Mouse (Mus musculus) midbrain, embryonic 13.5 days (tissue): ENCODE measurements around the gene Dnaaf1. TPM values are rescaled to one million over a fixed set of nuclear protein-coding genes. Genes with fewer than 3 reads are reported as not detected.

ENCODE experiments used
- ATAC-seq: fragments of 200-750 bp; cut with Nextera tagmentation; 2 replicates; pipeline ENCODE4 v1.8.0; 2017; ENCODE audit warnings: mild to moderate bottlenecking, moderate TSS enrichment, moderate library complexity
- H3K27ac ChIP-seq: fragments of 300-500 bp; sonication (generic); 2 replicates; pipeline ENCODE4 v1.5.1; 2015; ENCODE audit warnings: inconsistent platforms, mild to moderate bottlenecking, moderate library complexity
- H3K27me3 ChIP-seq: fragments of 300-500 bp; sonication (generic); 2 replicates; pipeline ENCODE4 v1.6.1; 2015; ENCODE audit warnings: mild to moderate bottlenecking, inconsistent platforms
- H3K36me3 ChIP-seq: fragments of 300-500 bp; sonication (generic); 2 replicates; pipeline ENCODE4 v1.6.1; 2015; ENCODE audit warnings: mild to moderate bottlenecking, inconsistent platforms
- H3K4me1 ChIP-seq: fragments of 300-500 bp; sonication (generic); replicated peaks from 2 replicates; pipeline ENCODE4 v1.6.1; 2015; ENCODE audit warnings: inconsistent platforms
- H3K4me2 ChIP-seq: fragments of 300-500 bp; sonication (generic); replicated peaks from 2 replicates; pipeline ENCODE4 v1.6.1; 2015; ENCODE audit warnings: moderate library complexity, mild to moderate bottlenecking, inconsistent platforms
- H3K4me3 ChIP-seq: fragments of 300-500 bp; sonication (generic); replicated peaks from 2 replicates; pipeline ENCODE4 v1.5.1; 2015; ENCODE audit warnings: mild to moderate bottlenecking, inconsistent platforms
- H3K9ac ChIP-seq: fragments of 300-500 bp; sonication (generic); replicated peaks from 2 replicates; pipeline ENCODE4 v1.6.1; 2015; ENCODE audit warnings: mild to moderate bottlenecking, inconsistent platforms
- H3K9me3 ChIP-seq: fragments of 300-500 bp; sonication (generic); 2 replicates; pipeline ENCODE4 v1.6.1; 2016; ENCODE audit warnings: mild to moderate bottlenecking, inconsistent platforms
- WGBS: fragments of 180-500 bp; shearing (Covaris S2); methylation state at CpG from one replicate; pipeline ENCODE4 v1.1.7; 2015; 5-methylcytosine and 5-hydroxymethylcytosine counted together
- polyA plus RNA-seq: library from polyadenylated mRNA; unstranded; fragments of >200 nt; fragmentation: Nextera tagmentation; extraction: Ambion mirVana; gene quantifications from 2 replicates; pipeline ENCODE4 v1.2.1, GENCODE M21; 2015

Dnaaf1 gene
- polyA plus RNA-seq: 0.12 and 0.15 TPM in 2 replicates

GRCm38 (mm10) chr8:119574437-119575365 lies at the start of gene Dnaaf1, which contains the start of gene Hsdl1:
Gene Dnaaf1 (plus strand): TSS chr8:119575235.
Gene Hsdl1 (minus strand): TSS chr8:119575183.
- no peaks in the 10 kb centered on the region for H3K9me3 ChIP-seq
- WGBS: under 1% methylated on average over 93 of the region's 97 CpGs
- ATAC-seq: peak; percentile 94
- peak within 1 kb of the TSS; percentile 79 for H3K27ac ChIP-seq
- H3K4me3 ChIP-seq: peak within 1 kb of the TSS; percentile 91
- H3K27me3 ChIP-seq: peaks cover 28% of the 10 kb centered on the region
- no peaks in the 10 kb centered on the region for H3K36me3 ChIP-seq
- H3K9ac ChIP-seq: peak within 1 kb of the TSS; percentile 89
- H3K4me2 ChIP-seq: peak within 1 kb of the TSS; percentile 87
- H3K4me1 ChIP-seq: peaks cover 36% of the 10 kb centered on the region

DNA sequence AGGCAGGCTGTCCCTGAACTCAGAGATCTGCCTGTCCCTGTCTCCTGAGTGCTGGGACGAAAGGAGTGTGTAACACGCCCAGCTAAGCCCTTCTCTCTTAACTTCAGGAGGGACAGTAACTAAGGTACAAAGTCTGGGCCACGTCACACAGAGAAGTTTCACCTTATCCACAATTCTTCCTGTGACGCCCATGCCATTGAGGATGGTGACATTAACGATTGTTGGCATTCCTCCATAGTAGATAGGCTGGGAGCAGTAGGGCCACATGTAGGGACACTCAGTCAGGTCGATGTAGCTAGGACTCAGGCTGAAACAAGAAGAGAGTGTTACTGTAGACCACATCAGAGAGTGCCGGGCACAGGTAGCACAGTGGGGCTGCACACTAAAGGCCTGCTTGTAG lies 46.3 kb upstream of the Dnaaf1 start:
- WGBS: 95% methylated on average over 7 of the region's 7 CpGs
- no peak overlapping the region for H3K4me2 ChIP-seq
- H3K4me3 ChIP-seq: no peak overlapping the region
- no peaks in the 10 kb centered on the region for H3K9me3 ChIP-seq
- H3K36me3 ChIP-seq: peaks cover 92% of the 10 kb centered on the region
- no peaks in the 10 kb centered on the region for H3K4me1 ChIP-seq
- H3K27me3 ChIP-seq: no peaks in the 10 kb centered on the region
- no peak overlapping the region for H3K9ac ChIP-seq
- no peak overlapping the region for H3K27ac ChIP-seq
- ATAC-seq: no peak

DNA sequence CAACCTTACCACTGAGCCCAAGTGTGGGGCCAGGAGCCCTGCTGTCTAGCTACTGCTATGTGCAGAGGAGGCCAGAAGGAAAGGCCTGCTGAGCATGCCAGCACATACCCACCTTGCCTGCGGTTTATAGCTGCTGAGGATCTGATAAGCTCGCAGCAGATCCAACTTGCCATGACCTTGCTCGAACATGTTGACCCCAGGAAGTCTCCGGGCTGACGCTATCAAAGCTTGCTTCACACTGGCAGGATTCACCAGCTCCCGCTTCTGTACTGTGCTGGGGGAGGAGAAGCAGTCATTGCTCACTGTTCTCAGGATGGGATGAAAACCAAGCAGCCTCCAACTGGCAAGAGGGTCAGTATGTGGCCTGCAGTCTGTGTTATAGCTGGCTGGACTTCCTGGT lies 44.1 kb upstream of the Dnaaf1 start:
- no peak overlapping the region for H3K9ac ChIP-seq
- H3K27ac ChIP-seq: no peak overlapping the region
- no peaks in the 10 kb centered on the region for H3K9me3 ChIP-seq
- no peak for ATAC-seq
- H3K4me2 ChIP-seq: no peak overlapping the region
- peaks cover 90% of the 10 kb centered on the region for H3K36me3 ChIP-seq
- no peaks in the 10 kb centered on the region for H3K27me3 ChIP-seq
- 95% methylated on average over 6 of the region's 6 CpGs for WGBS
- H3K4me1 ChIP-seq: peaks cover 7% of the 10 kb centered on the region
- H3K4me3 ChIP-seq: no peak overlapping the region

DNA sequence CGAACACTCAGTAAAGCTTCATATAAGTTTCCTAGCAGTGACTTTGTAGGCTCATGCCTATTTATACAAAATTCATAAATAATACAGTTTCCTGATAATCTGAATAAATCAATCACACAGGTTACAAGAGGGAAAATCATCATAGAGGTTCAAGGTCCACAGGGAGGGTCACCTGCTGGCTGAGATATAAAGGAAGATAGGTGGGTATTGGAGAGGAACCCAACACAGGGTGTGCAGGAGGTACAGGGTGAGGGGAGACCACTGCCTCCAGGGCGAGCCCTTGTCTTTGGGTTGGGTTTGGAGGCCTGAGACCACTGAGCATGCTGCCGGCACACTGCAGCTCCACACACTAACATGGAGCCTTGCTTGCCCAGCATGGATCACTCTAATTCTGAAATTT lies 43.6 kb upstream of the Dnaaf1 start:
- 95% methylated on average over 3 of the region's 3 CpGs for WGBS

GRCm38 (mm10) chr8:119531973-119532372 lies 43.1 kb upstream of the Dnaaf1 start:
- no peak for ATAC-seq
- H3K9ac ChIP-seq: no peak overlapping the region
- no peaks in the 10 kb centered on the region for H3K9me3 ChIP-seq
- no peak overlapping the region for H3K4me3 ChIP-seq
- 91% methylated on average over 9 of the region's 9 CpGs for WGBS
- no peak overlapping the region for H3K27ac ChIP-seq
- no peaks in the 10 kb centered on the region for H3K27me3 ChIP-seq
- H3K36me3 ChIP-seq: peaks cover 94% of the 10 kb centered on the region
- peaks cover 7% of the 10 kb centered on the region for H3K4me1 ChIP-seq
- H3K4me2 ChIP-seq: no peak overlapping the region

More for the DNA sequence above, 43.6 kb upstream of the Dnaaf1 start:
- ATAC-seq: no peak
- no peak overlapping the region for H3K4me2 ChIP-seq
- no peaks in the 10 kb centered on the region for H3K9me3 ChIP-seq
- peaks cover 7% of the 10 kb centered on the region for H3K4me1 ChIP-seq
- H3K36me3 ChIP-seq: peaks cover 94% of the 10 kb centered on the region
- H3K9ac ChIP-seq: no peak overlapping the region
- no peak overlapping the region for H3K4me3 ChIP-seq
- no peaks in the 10 kb centered on the region for H3K27me3 ChIP-seq
- H3K27ac ChIP-seq: no peak overlapping the region

DNA sequence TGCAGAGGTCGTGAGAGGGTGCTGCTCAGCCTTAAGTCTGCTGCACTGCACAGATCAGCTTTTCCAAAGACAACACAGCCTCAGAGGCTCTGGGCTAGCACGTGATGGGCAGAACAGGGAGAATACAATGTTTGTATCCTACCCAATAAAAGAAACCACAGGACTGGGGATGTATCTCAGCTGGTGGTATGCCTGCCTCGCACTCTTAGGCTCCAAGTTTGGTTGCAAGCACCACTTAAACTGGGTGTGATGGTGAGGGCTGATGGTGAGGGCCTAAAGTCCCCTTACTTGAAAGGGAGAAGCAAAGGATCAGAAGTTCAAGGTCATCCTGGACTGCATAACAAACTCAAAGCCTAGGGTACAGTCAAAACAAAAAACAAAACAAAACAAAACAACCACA lies 30.4 kb upstream of the Dnaaf1 start:
- 91% methylated on average over 3 of the region's 3 CpGs for WGBS
- Histone ChIP-seq H3K4me1 (no peaks in the 10 kb centered on the region), H3K9ac (no peak overlapping the region), H3K4me3 (no peak overlapping the region), H3K4me2 (no peak overlapping the region), H3K27ac (no peak overlapping the region), H3K27me3 (no peaks in the 10 kb centered on the region), H3K9me3 (no peaks in the 10 kb centered on the region), H3K36me3 (peaks cover 77% of the 10 kb centered on the region)
- no peak for ATAC-seq

DNA sequence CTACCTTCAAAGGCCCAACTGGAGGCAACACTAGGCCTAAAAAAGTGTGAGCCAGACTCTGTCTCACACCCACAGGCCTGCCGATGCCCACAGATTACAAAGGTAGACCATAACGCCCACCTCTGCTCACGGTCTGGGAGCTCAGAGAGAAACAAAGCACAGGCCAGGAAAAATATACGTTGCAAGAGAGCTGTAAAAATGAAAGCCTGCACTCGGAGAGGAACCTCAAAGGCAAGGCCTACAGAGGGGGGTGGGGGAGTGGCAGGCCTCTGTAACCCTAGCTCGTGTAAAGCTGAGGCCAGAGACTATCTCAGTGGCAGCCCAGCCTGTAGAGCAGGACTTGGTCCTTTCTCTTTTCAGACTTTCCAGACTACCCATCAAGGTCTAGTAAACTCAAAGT lies 29.9 kb upstream of the Dnaaf1 start:
- no peak overlapping the region for H3K4me3 ChIP-seq
- ATAC-seq: no peak
- H3K4me1 ChIP-seq: no peaks in the 10 kb centered on the region
- no peaks in the 10 kb centered on the region for H3K9me3 ChIP-seq
- H3K9ac ChIP-seq: no peak overlapping the region
- 81% methylated on average over 6 of the region's 6 CpGs for WGBS
- H3K4me2 ChIP-seq: no peak overlapping the region
- peaks cover 71% of the 10 kb centered on the region for H3K36me3 ChIP-seq
- no peaks in the 10 kb centered on the region for H3K27me3 ChIP-seq
- no peak overlapping the region for H3K27ac ChIP-seq

DNA sequence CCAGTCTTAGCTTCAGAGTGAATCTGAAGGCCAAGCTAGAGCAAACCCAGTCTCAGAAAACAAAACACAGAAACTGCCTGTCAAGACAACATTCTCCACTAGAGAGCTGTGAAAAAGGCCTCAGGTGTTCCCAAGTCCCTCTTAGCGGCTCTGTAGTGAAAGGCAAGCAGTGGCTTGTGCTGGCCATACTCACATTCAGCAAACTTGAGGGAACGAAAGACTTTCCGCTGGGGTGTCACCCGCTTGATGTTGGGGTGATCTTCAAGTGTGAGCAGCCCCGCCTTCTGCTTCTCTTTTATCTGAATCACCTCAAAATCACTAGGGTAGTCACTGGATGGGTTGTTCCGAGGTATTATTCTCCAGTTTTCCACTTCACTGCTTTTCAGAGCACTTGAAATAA lies 29.2 kb upstream of the Dnaaf1 start:
- no peaks in the 10 kb centered on the region for H3K9me3 ChIP-seq
- no peak overlapping the region for H3K4me2 ChIP-seq
- H3K9ac ChIP-seq: no peak overlapping the region
- no peak for ATAC-seq
- H3K36me3 ChIP-seq: peaks cover 65% of the 10 kb centered on the region
- no peak overlapping the region for H3K27ac ChIP-seq
- no peak overlapping the region for H3K4me3 ChIP-seq
- 87% methylated on average over 6 of the region's 6 CpGs for WGBS
- no peaks in the 10 kb centered on the region for H3K4me1 ChIP-seq
- H3K27me3 ChIP-seq: no peaks in the 10 kb centered on the region

GRCm38 (mm10) chr8:119547019-119547691 lies 27.9 kb upstream of the Dnaaf1 start:
- no peaks in the 10 kb centered on the region for H3K4me1 ChIP-seq
- no peaks in the 10 kb centered on the region for H3K27me3 ChIP-seq
- no peak for ATAC-seq
- H3K4me3 ChIP-seq: no peak overlapping the region
- no peak overlapping the region for H3K4me2 ChIP-seq
- no peak overlapping the region for H3K27ac ChIP-seq
- H3K9me3 ChIP-seq: no peaks in the 10 kb centered on the region
- no peak overlapping the region for H3K9ac ChIP-seq
- WGBS: 91% methylated on average over 18 of the region's 18 CpGs
- peaks cover 51% of the 10 kb centered on the region for H3K36me3 ChIP-seq

GRCm38 (mm10) chr8:119548560-119549113 lies 26.4 kb upstream of the Dnaaf1 start:
- H3K36me3 ChIP-seq: peaks cover 37% of the 10 kb centered on the region
- no peak for ATAC-seq
- WGBS: 87% methylated on average over 7 of the region's 7 CpGs

GRCm38 (mm10) chr8:119552967-119553366 lies 22.1 kb upstream of the Dnaaf1 start:
- Histone ChIP-seq H3K27ac (no peak overlapping the region), H3K9ac (no peak overlapping the region), H3K36me3 (no peaks in the 10 kb centered on the region), H3K4me1 (peaks cover 35% of the 10 kb centered on the region), H3K4me2 (no peak overlapping the region), H3K9me3 (no peaks in the 10 kb centered on the region), H3K27me3 (no peaks in the 10 kb centered on the region), H3K4me3 (no peak overlapping the region)
- 68% methylated on average over 2 of the region's 2 CpGs for whole genome bisulfite sequencing
- ATAC-seq: no peak

More at GRCm38 (mm10) chr8:119548560-119549113, 26.4 kb upstream of the Dnaaf1 start:
- Histone ChIP-seq H3K9me3 (no peaks in the 10 kb centered on the region), H3K4me1 (0 out of 2 replicates have a peak, but pooled peaks cover under 1% of the 10 kb centered on the region), H3K27ac (no peak overlapping the region), H3K9ac (no peak overlapping the region), H3K4me2 (no peak overlapping the region), H3K4me3 (no peak overlapping the region), H3K27me3 (no peaks in the 10 kb centered on the region)

- peaks cover 40% of the 10 kb centered on the region for H3K4me1 ChIP-seq
- 90% methylated on average over 6 of the region's 6 CpGs for WGBS
- H3K36me3 ChIP-seq: peaks cover 6% of the 10 kb centered on the region
- no peak overlapping the region for H3K4me2 ChIP-seq
- no peaks in the 10 kb centered on the region for H3K9me3 ChIP-seq
- no peak for ATAC-seq
- H3K9ac ChIP-seq: no peak overlapping the region
- no peak overlapping the region for H3K4me3 ChIP-seq
- no peak overlapping the region for H3K27ac ChIP-seq
- H3K27me3 ChIP-seq: no peaks in the 10 kb centered on the region
Measured at GRCm38 (mm10) chr8:119555861-119556260, 19.2 kb upstream of the Dnaaf1 start.
